Comparison of ENCODE assay signal across 14 mouse cellular contexts in the genomic region with DNA sequence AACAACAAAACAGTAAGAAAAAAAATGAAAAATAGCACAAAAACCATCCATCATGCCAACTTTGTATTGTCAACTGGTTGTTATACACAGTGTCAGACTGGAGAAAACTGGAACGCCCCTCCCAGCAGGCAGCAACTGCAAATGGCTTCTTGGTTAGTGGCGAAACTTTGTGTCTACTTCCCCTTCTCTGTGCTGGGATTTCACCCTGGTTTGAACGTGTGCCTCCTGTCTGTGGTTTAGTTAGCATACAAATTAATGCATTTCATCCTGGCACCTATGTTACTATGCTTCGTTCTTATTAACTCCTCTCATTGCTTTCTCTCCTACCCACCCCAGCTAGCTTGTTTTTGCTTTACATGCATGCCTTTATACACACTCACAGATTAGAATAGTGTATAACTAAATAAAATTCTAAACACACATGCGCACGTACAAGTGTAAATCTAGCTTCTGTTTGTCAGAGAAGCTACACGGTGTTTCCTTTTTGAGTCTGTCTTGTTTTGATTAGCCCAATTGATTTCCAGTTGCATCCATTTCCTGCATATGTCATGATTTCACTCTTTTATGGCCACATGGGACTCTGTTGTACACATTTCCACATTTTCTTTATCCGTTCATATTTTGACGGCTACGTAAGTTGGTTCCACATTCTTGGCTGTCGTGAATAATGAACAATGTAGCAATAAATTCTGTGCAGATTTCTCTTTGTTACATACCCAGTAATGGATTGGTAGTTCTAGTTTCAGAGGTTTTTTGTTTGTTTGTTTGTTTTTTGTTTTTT. TPM values are rescaled to one million over a fixed set of nuclear protein-coding genes. Genes with fewer than 3 reads are reported as not detected.
DNase-seq lines count a peak whose midpoint lies in the region; ATAC-seq and TF ChIP-seq lines count a peak whose summit lies in the region.
"Had no signal": no experiment of that assay in that cellular context is flagged by ENCODE, and none has a peak within 500 bp of the region (broad histone marks: within the 10 kb centered on the region; RNA-seq: fewer than 3 reads in every experiment).

No protein-coding gene starts in this region.

- no peak for TF ChIP-seq CTCF in lung, embryonic 14.5 days (IDR thresholded peaks at IDR 0.05; ENCODE audit: low read depth)

- H3K4me2 ChIP-seq in lung, embryonic 14.5 days: peak overlapping the region; percentile 50
- peak overlapping the region; percentile 23; the same call in 1 of the 2 replicates for H3K4me2 ChIP-seq in intestine, embryonic 15.5 days (replicated peaks)
- H3K4me2 ChIP-seq: forebrain, embryonic 15.5 days; midbrain, embryonic 12.5 days; neural tube, embryonic 13.5 days had no signal

- H3K4me3 ChIP-seq in lung, embryonic 14.5 days (ENCODE audit: low read depth, low read length): 0 out of 2 replicates have a peak overlapping the region, but pooled peaks have one; percentile 9
- H3K4me3 ChIP-seq in intestine, embryonic 15.5 days (replicated peaks): no peak overlapping the region
- H3K4me3 ChIP-seq: forebrain, embryonic 15.5 days; midbrain, embryonic 12.5 days; neural tube, embryonic 13.5 days had no signal

- no peaks in the 10 kb centered on the region for H3K9me3 ChIP-seq in lung, embryonic 14.5 days (ENCODE audit: low read depth, low read length)
- no peaks in the 10 kb centered on the region for H3K9me3 ChIP-seq in intestine, embryonic 15.5 days
- H3K9me3 ChIP-seq: forebrain, embryonic 15.5 days; midbrain, embryonic 12.5 days; neural tube, embryonic 13.5 days had no signal

- WGBS in lung, embryonic 14.5 days: 70% methylated on average over 11 of the region's 11 CpGs
- 61% methylated on average over 11 of the region's 11 CpGs for WGBS in intestine, embryonic 15.5 days

- H3K36me3 ChIP-seq in lung, embryonic 14.5 days (ENCODE audit: insufficient read depth): 0 out of 2 replicates have a peak, but pooled peaks cover 4% of the 10 kb centered on the region
- H3K36me3 ChIP-seq in intestine, embryonic 15.5 days: no peaks in the 10 kb centered on the region
- no peaks in the 10 kb centered on the region for H3K36me3 ChIP-seq in splenic B cell, adult 2 months (ENCODE audit: control insufficient read depth, insufficient read depth, low read length, poor library complexity, severe bottlenecking)
- H3K36me3 ChIP-seq: forebrain, embryonic 15.5 days; midbrain, embryonic 12.5 days; neural tube, embryonic 13.5 days had no signal

- no peak overlapping the region for H3K9ac ChIP-seq in lung, embryonic 14.5 days
- no peak overlapping the region for H3K9ac ChIP-seq in intestine, embryonic 15.5 days
- H3K9ac ChIP-seq: forebrain, embryonic 15.5 days; midbrain, embryonic 12.5 days; neural tube, embryonic 13.5 days had no signal

- ATAC-seq in lung, embryonic 14.5 days (ENCODE audit: insufficient read depth): no peak
- ATAC-seq in common myeloid progenitor, adult 5-6 weeks (replicated peaks; ENCODE audit: low read depth, poor library complexity, severe bottlenecking): peak; percentile 77
- no peak for ATAC-seq in intestine, embryonic 15.5 days
- ATAC-seq: forebrain, embryonic 15.5 days had no signal

- DNase-seq in lung, embryonic 14.5 days: no peak
- DNase-seq in lung, postnatal 14 days: no peak
- peak; percentile 61 for DNase-seq in splenic B cell, adult 2 months (ENCODE audit: low read depth, low spot score)
- DNase-seq in yolk sac, embryonic 10.5 days (ENCODE audit: low spot score): no peak
- DNase-seq in right cerebral cortex, postnatal 25 days: no peak
- DNase-seq: cerebellum, adult 18-20 months; heart, postnatal 14 days; kidney, adult 8-10 months; thymus, postnatal 4 days had no signal

- H3K27ac ChIP-seq in lung, embryonic 14.5 days (ENCODE audit: low read depth): no peak overlapping the region
- H3K27ac ChIP-seq in intestine, embryonic 15.5 days: no peak overlapping the region
- H3K27ac ChIP-seq: forebrain, embryonic 15.5 days; midbrain, embryonic 12.5 days; neural tube, embryonic 13.5 days had no signal

- no peaks in the 10 kb centered on the region for H3K27me3 ChIP-seq in lung, embryonic 14.5 days (ENCODE audit: insufficient read depth, low read length)
- H3K27me3 ChIP-seq in intestine, embryonic 15.5 days (replicated peaks): no peaks in the 10 kb centered on the region
- H3K27me3 ChIP-seq in splenic B cell, adult 2 months (ENCODE audit: control insufficient read depth, insufficient read depth, low read length, poor library complexity, severe bottlenecking): no peaks in the 10 kb centered on the region
- H3K27me3 ChIP-seq: forebrain, embryonic 15.5 days; midbrain, embryonic 12.5 days; neural tube, embryonic 13.5 days had no signal

- no peaks in the 10 kb centered on the region for H3K4me1 ChIP-seq in lung, embryonic 14.5 days (ENCODE audit: insufficient read depth)
- no peaks in the 10 kb centered on the region for H3K4me1 ChIP-seq in intestine, embryonic 15.5 days (replicated peaks)

RNA-seq across cellular contexts. Expression of gene Igsf10, which starts 2.4 kb away (rescaled TPM):
- 9.9 and 10.3 TPM in 2 replicates for polyA plus RNA-seq in lung, embryonic 14.5 days (2014; fragmentation: Nextera tagmentation; extraction: Ambion mirVana)
- total RNA-seq in common myeloid progenitor, adult 5-6 weeks (2017): 0.41 TPM in 1 of 2 replicates, not detected in the other
- 6.7 and 8.3 TPM in 2 replicates for polyA plus RNA-seq in intestine, embryonic 15.5 days (2015; fragmentation: Nextera tagmentation; extraction: Ambion mirVana)
